Mouse (Mus musculus) naive thymus-derived CD4-positive, alpha-beta T cell, adult 2 months (primary cell): ENCODE data around the gene Gtpbp8.

Experiments
- DNase-seq: peaks from one replicate; pipeline ENCODE4 v3.0.0-alpha.2; 2011; ENCODE audit warnings: low read depth

The Gtpbp8 gene

GRCm38 (mm10) chr16:44690501-44690900 is 55.7 kb downstream of the Gtpbp8 start:
- DNase-seq: no peak

GRCm38 (mm10) chr16:44688507-44688906 is 57.7 kb downstream of the Gtpbp8 start:
- DNase-seq: no peak

GRCm38 (mm10) chr16:44687719-44688420 is 58.3 kb downstream of the Gtpbp8 start:
- no peak for DNase-seq

GRCm38 (mm10) chr16:44686991-44687718 is 59.0 kb downstream of the Gtpbp8 start:
- no peak for DNase-seq
